Mouse (Mus musculus): ENCODE measurements around the gene Hist1h2aa. TPM values are rescaled to one million over a fixed set of nuclear protein-coding genes. Genes with fewer than 3 reads are reported as not detected.

Hist1h2aa gene
- total and polyA plus RNA-seq, 3 experiments, result not detected

DNA sequence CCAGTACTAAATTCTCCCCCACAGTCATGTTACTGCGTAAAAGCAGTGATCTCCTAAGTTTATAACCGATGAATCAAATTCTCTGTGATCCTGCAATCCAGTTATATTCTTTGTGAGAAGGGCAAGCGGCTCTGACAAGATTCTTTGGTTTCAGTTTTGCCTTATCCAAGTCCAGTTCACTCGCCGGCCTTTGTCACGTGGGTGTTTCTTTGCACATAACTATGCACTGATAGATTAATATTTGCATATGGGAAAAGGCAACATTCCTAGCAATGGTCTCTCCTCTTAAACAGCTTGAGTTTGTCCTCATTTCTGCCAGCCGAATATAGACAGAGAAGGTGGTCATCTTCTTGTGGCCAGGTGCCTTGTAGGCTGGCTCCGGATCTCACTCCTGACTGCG lies 3.8 kb upstream of the Hist1h2aa start:
- dilution Hi-C loops (cut with MboI; ENCODE audit: extremely low pct_ligation_motif_present, extremely low pct_unique_long_range_greater_than_20kb, low sequenced_read_pairs), result no loop called here
- Histone ChIP-seq H3K9ac (ENCODE audit: insufficient read depth, low read depth) (peak overlapping the region; percentile 1; the same call in 1 of the 2 replicates), H3K9me3 (replicated peaks; ENCODE audit: low read length) (no peaks in the 10 kb centered on the region), H3K4me1 (ENCODE audit: control insufficient read depth in 1 of 2, insufficient read depth in 2 of 2) (peaks cover 0 to 8% of the 10 kb centered on the region in 2 experiments; a peak in 3 of 4 replicates), H3K36me3 (replicated peaks in 1 of 2; ENCODE audit: control insufficient read depth in 1 of 2, insufficient read depth in 1 of 2, low read length in 1 of 2) (no peaks in the 10 kb centered on the region), H3K27ac (ENCODE audit: insufficient read depth, low read depth) (no peak overlapping the region), H3K4me2 (ENCODE audit: insufficient read depth, low read depth, poor library complexity, severe bottlenecking) (peak overlapping the region; percentile 90), H3K4me3 (replicated peaks in 1 of 3; ENCODE audit: low read depth in 2 of 3, low read length in 2 of 3, poor library complexity in 1 of 3) (peak overlapping the region in 1 of 3 experiments; percentile 27), H3K79me2 (replicated peaks; ENCODE audit: control insufficient read depth, extremely low read depth, insufficient read depth, poor library complexity, severe bottlenecking) (no peaks in the 10 kb centered on the region), H3K27me3 (replicated peaks) (no peaks in the 10 kb centered on the region)
- DNase-seq (ENCODE audit: extremely low read depth), result no peak
- 0 out of 2 replicates have a peak, but pooled peaks have one; percentile 15 for TF ChIP-seq USF1 (IDR thresholded peaks at IDR 0.05; ENCODE audit: low read depth, low read length)
- TF ChIP-seq JUN (IDR thresholded peaks at IDR 0.05; ENCODE audit: insufficient read depth, low read depth, low read length), result no peak
- in situ Hi-C loops (cut with MboI; ENCODE audit: low pct_ligation_motif_present, low pct_unique_long_range_greater_than_20kb, low sequenced_read_pairs), result no loop called here

DNA sequence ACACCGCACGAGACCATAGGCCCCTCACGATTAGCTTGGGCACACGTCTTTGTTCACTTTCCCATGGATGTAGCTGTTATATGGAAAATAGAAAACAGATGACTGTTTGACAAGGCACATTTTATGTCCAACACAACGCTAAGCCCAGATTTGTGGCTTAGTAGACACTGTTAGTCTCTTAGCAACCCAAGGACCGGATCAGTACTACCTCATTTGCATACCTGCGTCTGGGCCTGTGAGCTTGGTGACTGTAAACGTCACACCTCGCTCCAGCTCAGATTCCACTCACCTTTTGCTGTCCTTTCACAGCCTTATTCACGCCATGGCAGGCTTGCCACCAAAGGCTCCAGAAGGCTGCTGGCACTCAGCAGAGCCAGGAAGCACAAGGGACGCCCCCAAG lies 3.4 kb upstream of the Hist1h2aa start:
- H3K9me3 ChIP-seq (replicated peaks; ENCODE audit: low read length), result no peaks in the 10 kb centered on the region
- H3K4me1 ChIP-seq (ENCODE audit: control insufficient read depth in 1 of 2, insufficient read depth in 2 of 2), result peaks cover 0 to 11% of the 10 kb centered on the region in 2 experiments; a peak in 3 of 4 replicates
- peak; percentile 37 for DNase-seq (ENCODE audit: extremely low read depth)
- no peaks in the 10 kb centered on the region for H3K79me2 ChIP-seq (replicated peaks; ENCODE audit: control insufficient read depth, extremely low read depth, insufficient read depth, poor library complexity, severe bottlenecking)
- H3K9ac ChIP-seq (ENCODE audit: insufficient read depth, low read depth), result peak overlapping the region; percentile 1; the same call in 1 of the 2 replicates
- TF ChIP-seq ZC3H11A (IDR thresholded peaks at IDR 0.05; ENCODE audit: low read depth, low read length) (no peak), MAX (IDR thresholded peaks at IDR 0.05; ENCODE audit: low read length) (no peak), MAZ (IDR thresholded peaks at IDR 0.05; ENCODE audit: low read depth, low read length) (no peak), BHLHE40 (IDR thresholded peaks at IDR 0.05; ENCODE audit: low read depth, low read length) (peak; percentile 74), SMC3 (IDR thresholded peaks at IDR 0.05; ENCODE audit: low read depth, low read length) (no peak), MAFK (IDR thresholded peaks at IDR 0.05; ENCODE audit: insufficient replicate concordance, low read length) (no peak), USF2 (conservative IDR thresholded peaks at IDR 0.05; ENCODE audit: low read depth, low read length) (no peak), USF1 (IDR thresholded peaks at IDR 0.05; ENCODE audit: low read depth, low read length) (no peak), JUND (conservative IDR thresholded peaks at IDR 0.05; ENCODE audit: low read depth, low read length) (no peak), SIN3A (IDR thresholded peaks at IDR 0.05; ENCODE audit: low read length) (0 out of 2 replicates have a peak, but pooled peaks have one; percentile 21), ZNF384 (IDR thresholded peaks at IDR 0.05; ENCODE audit: low read depth, low read length) (no peak), IRF4 (IDR thresholded peaks at IDR 0.05; ENCODE audit: low read depth, low read length) (0 out of 2 replicates have a peak, but pooled peaks have one; percentile 3)
- no peaks in the 10 kb centered on the region for H3K36me3 ChIP-seq (replicated peaks in 1 of 2; ENCODE audit: control insufficient read depth in 1 of 2, insufficient read depth in 1 of 2, low read length in 1 of 2)
- H3K27ac ChIP-seq (ENCODE audit: insufficient read depth, low read depth), result no peak overlapping the region
- peak overlapping the region in 1 of 3 experiments; percentile 27 for H3K4me3 ChIP-seq (replicated peaks in 1 of 3; ENCODE audit: low read depth in 2 of 3, low read length in 2 of 3, poor library complexity in 1 of 3)
- peak overlapping the region; percentile 90 for H3K4me2 ChIP-seq (ENCODE audit: insufficient read depth, low read depth, poor library complexity, severe bottlenecking)
- no peaks in the 10 kb centered on the region for H3K27me3 ChIP-seq (replicated peaks)
- in situ Hi-C loops (cut with MboI; ENCODE audit: low pct_ligation_motif_present, low pct_unique_long_range_greater_than_20kb, low sequenced_read_pairs), result no loop called here
- dilution Hi-C loops (cut with MboI; ENCODE audit: extremely low pct_ligation_motif_present, extremely low pct_unique_long_range_greater_than_20kb, low sequenced_read_pairs), result no loop called here

Data from CH12.LX (cell line).